Comparison of ENCODE assay signal across 25 mouse cellular contexts in the genomic region with DNA sequence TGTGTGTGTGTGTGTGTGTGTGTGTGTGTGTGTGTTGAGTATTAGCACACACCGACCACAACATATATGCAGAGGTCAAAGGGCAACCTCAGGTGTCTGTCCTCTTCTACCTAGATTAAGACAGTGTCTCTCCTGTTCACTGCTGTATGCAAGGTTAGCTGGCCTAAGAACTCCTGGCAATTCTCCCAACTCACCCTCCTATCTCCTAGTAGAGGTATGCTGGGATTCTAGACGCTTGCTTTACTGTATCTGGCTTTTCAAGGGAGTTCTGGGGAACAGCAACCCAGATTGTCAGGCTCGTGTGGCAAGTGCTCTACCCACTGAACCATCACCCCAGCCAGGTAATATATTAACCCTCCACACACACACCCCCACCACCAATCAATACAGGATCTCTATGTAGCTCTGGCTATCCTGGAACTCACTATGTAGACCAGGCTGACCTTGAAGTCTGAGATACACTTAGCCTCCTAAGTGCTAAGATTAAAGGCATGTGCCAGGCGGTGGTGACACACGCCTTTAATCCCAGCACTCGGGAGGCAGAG. TPM values are rescaled to one million over a fixed set of nuclear protein-coding genes. Genes with fewer than 3 reads are reported as not detected.
DNase-seq lines count a peak whose midpoint lies in the region; ATAC-seq and TF ChIP-seq lines count a peak whose summit lies in the region.
"Had no signal": no experiment of that assay in that cellular context is flagged by ENCODE, and none has a peak within 500 bp of the region (broad histone marks: within the 10 kb centered on the region; RNA-seq: fewer than 3 reads in every experiment).

No protein-coding gene starts in this region.

- no peak overlapping the region; the same call in 1 of the 2 replicates for H3K27ac ChIP-seq in heart, embryonic 15.5 days
- no peak overlapping the region for H3K27ac ChIP-seq in heart, embryonic 10.5 days
- no peak overlapping the region for H3K27ac ChIP-seq in intestine, embryonic 14.5 days (ENCODE audit: low read depth)
- no peak overlapping the region for H3K27ac ChIP-seq in intestine, embryonic 15.5 days
- H3K27ac ChIP-seq in stomach, embryonic 16.5 days (ENCODE audit: low read length), result no peak overlapping the region
- H3K27ac ChIP-seq in stomach, postnatal 0 days (replicated peaks), result no peak overlapping the region
- H3K27ac ChIP-seq: embryonic facial prominence, embryonic 15.5 days; forebrain, embryonic 10.5 days; gastrocnemius, adult 2 months; hindbrain, embryonic 10.5 days; hindbrain, embryonic 14.5 days had no signal

- TF ChIP-seq EP300 in stomach, postnatal 0 days (optimal IDR thresholded peaks at IDR 0.05), result no peak

- H3K36me3 ChIP-seq in heart, embryonic 15.5 days, result no peaks in the 10 kb centered on the region; the same call in 1 of the 2 replicates
- H3K36me3 ChIP-seq in heart, embryonic 10.5 days, result peaks cover 3% of the 10 kb centered on the region; the same call in 1 of the 2 replicates
- no peaks in the 10 kb centered on the region for H3K36me3 ChIP-seq in intestine, embryonic 14.5 days (ENCODE audit: control insufficient read depth, insufficient read depth, low read length)
- no peaks in the 10 kb centered on the region; the same call in 1 of the 2 replicates for H3K36me3 ChIP-seq in intestine, embryonic 15.5 days
- no peaks in the 10 kb centered on the region for H3K36me3 ChIP-seq in stomach, embryonic 16.5 days (ENCODE audit: control insufficient read depth, insufficient read depth, low read length)
- no peaks in the 10 kb centered on the region for H3K36me3 ChIP-seq in stomach, postnatal 0 days (ENCODE audit: control insufficient read depth, insufficient read depth, low read length)
- H3K36me3 ChIP-seq: embryonic facial prominence, embryonic 15.5 days had no signal

- peak; percentile 76 for DNase-seq in heart, adult 11 months
- no peak for DNase-seq in heart, adult 8-10 months (ENCODE audit: low spot score)
- no peak for DNase-seq in heart, embryonic 10.5 days (ENCODE audit: low spot score)
- peak; percentile 18 for DNase-seq in intestine, embryonic 14.5 days (ENCODE audit: low spot score)
- no peak for DNase-seq in stomach, postnatal 0 days (ENCODE audit: low spot score)
- DNase-seq: adrenal gland, postnatal 10 days; B cell, adult 2 months; cerebellum, adult 11 months; cerebellum, adult 8-10 months; cerebellum, postnatal 14 days; embryo, embryonic 11 days; gastrocnemius, adult 2 months; gastrocnemius, postnatal 25 days had no signal

- H3K9me3 ChIP-seq in heart, embryonic 15.5 days (replicated peaks), result no peaks in the 10 kb centered on the region
- H3K9me3 ChIP-seq in heart, embryonic 10.5 days, result no peaks in the 10 kb centered on the region
- H3K9me3 ChIP-seq in intestine, embryonic 14.5 days (ENCODE audit: control insufficient read depth, low read length), result no peaks in the 10 kb centered on the region
- H3K9me3 ChIP-seq in intestine, embryonic 15.5 days, result no peaks in the 10 kb centered on the region
- H3K9me3 ChIP-seq in stomach, embryonic 16.5 days (replicated peaks; ENCODE audit: control insufficient read depth, low read length), result no peaks in the 10 kb centered on the region
- H3K9me3 ChIP-seq in stomach, postnatal 0 days (ENCODE audit: control insufficient read depth, low read length), result no peaks in the 10 kb centered on the region
- H3K9me3 ChIP-seq: embryonic facial prominence, embryonic 15.5 days; forebrain, embryonic 10.5 days; G1E; hindbrain, embryonic 10.5 days had no signal

- ATAC-seq in heart, embryonic 15.5 days (replicated peaks; ENCODE audit: insufficient number of reproducible peaks, insufficient read depth, low FRiP score, low read depth), result 0 out of 2 replicates have a peak, but pooled peaks have one; percentile 18
- ATAC-seq in intestine, embryonic 14.5 days (replicated peaks; ENCODE audit: low FRiP score, low TSS enrichment, low read depth), result no peak
- ATAC-seq in intestine, embryonic 15.5 days, result no peak
- 0 out of 2 replicates have a peak, but pooled peaks have one; percentile 21 for ATAC-seq in stomach, embryonic 16.5 days (ENCODE audit: insufficient read depth, low FRiP score)
- ATAC-seq in stomach, postnatal 0 days (ENCODE audit: low FRiP score, low TSS enrichment), result no peak
- ATAC-seq: CD4-positive, CD25-positive, alpha-beta regulatory T cell, adult 4 months; forebrain, embryonic 14.5 days; intestine, postnatal 0 days had no signal

- TF ChIP-seq CTCF in stomach, postnatal 0 days (IDR thresholded peaks at IDR 0.05; ENCODE audit: low read depth), result no peak

- H3K4me3 ChIP-seq in heart, embryonic 15.5 days, result no peak overlapping the region
- no peak overlapping the region for H3K4me3 ChIP-seq in heart, embryonic 10.5 days
- H3K4me3 ChIP-seq in intestine, embryonic 14.5 days (ENCODE audit: low read depth, low read length), result no peak overlapping the region
- H3K4me3 ChIP-seq in intestine, embryonic 15.5 days (replicated peaks), result no peak overlapping the region
- H3K4me3 ChIP-seq in stomach, embryonic 16.5 days (replicated peaks; ENCODE audit: low read length), result no peak overlapping the region
- H3K4me3 ChIP-seq in stomach, postnatal 0 days (ENCODE audit: low read depth, low read length), result no peak overlapping the region
- H3K4me3 ChIP-seq: embryonic facial prominence, embryonic 15.5 days; erythroblast, embryonic 14.5 days; forebrain, embryonic 10.5 days; gastrocnemius, adult 2 months; hindbrain, embryonic 10.5 days had no signal

- 67% methylated on average over 6 of the region's 6 CpGs for WGBS in heart, embryonic 15.5 days
- WGBS in heart, embryonic 10.5 days, result 83% methylated on average over 6 of the region's 6 CpGs
- WGBS in intestine, embryonic 14.5 days, result 83% methylated on average over 6 of the region's 6 CpGs
- 80% methylated on average over 6 of the region's 6 CpGs for WGBS in intestine, embryonic 15.5 days
- WGBS in stomach, embryonic 16.5 days, result 75% methylated on average over 6 of the region's 6 CpGs
- WGBS in stomach, postnatal 0 days, result 85% methylated on average over 6 of the region's 6 CpGs

- peaks cover 7% of the 10 kb centered on the region for H3K4me1 ChIP-seq in heart, embryonic 15.5 days (replicated peaks)
- H3K4me1 ChIP-seq in heart, embryonic 10.5 days, result peaks cover 4% of the 10 kb centered on the region; the same call in 1 of the 2 replicates
- H3K4me1 ChIP-seq in intestine, embryonic 14.5 days (replicated peaks; ENCODE audit: control insufficient read depth, insufficient read depth, low read length), result no peaks in the 10 kb centered on the region
- H3K4me1 ChIP-seq in intestine, embryonic 15.5 days (replicated peaks), result no peaks in the 10 kb centered on the region
- no peaks in the 10 kb centered on the region for H3K4me1 ChIP-seq in stomach, embryonic 16.5 days (ENCODE audit: control insufficient read depth, insufficient read depth, low read length)
- no peaks in the 10 kb centered on the region for H3K4me1 ChIP-seq in stomach, postnatal 0 days (replicated peaks; ENCODE audit: control insufficient read depth, insufficient read depth)
- H3K4me1 ChIP-seq: embryonic facial prominence, embryonic 15.5 days; forebrain, embryonic 10.5 days; hindbrain, embryonic 10.5 days had no signal

- H3K4me2 ChIP-seq in heart, embryonic 15.5 days, result no peak overlapping the region
- no peak overlapping the region for H3K4me2 ChIP-seq in intestine, embryonic 14.5 days (ENCODE audit: low read length)
- no peak overlapping the region for H3K4me2 ChIP-seq in intestine, embryonic 15.5 days (replicated peaks)
- H3K4me2 ChIP-seq in stomach, embryonic 16.5 days (ENCODE audit: low read depth, low read length), result no peak overlapping the region
- H3K4me2 ChIP-seq in stomach, postnatal 0 days (replicated peaks; ENCODE audit: low read depth), result no peak overlapping the region
- H3K4me2 ChIP-seq: embryonic facial prominence, embryonic 15.5 days; hindbrain, embryonic 14.5 days had no signal

- H3K9ac ChIP-seq in heart, embryonic 15.5 days, result no peak overlapping the region
- H3K9ac ChIP-seq in intestine, embryonic 14.5 days (ENCODE audit: low read length), result no peak overlapping the region
- no peak overlapping the region for H3K9ac ChIP-seq in intestine, embryonic 15.5 days
- H3K9ac ChIP-seq in stomach, embryonic 16.5 days (ENCODE audit: low read length), result no peak overlapping the region
- no peak overlapping the region for H3K9ac ChIP-seq in stomach, postnatal 0 days (ENCODE audit: low read length)
- H3K9ac ChIP-seq: embryonic facial prominence, embryonic 15.5 days; hindbrain, embryonic 14.5 days had no signal

- no peaks in the 10 kb centered on the region for H3K27me3 ChIP-seq in heart, embryonic 15.5 days
- no peaks in the 10 kb centered on the region for H3K27me3 ChIP-seq in heart, embryonic 10.5 days (ENCODE audit: insufficient read depth, poor library complexity, severe bottlenecking)
- no peaks in the 10 kb centered on the region for H3K27me3 ChIP-seq in intestine, embryonic 14.5 days (replicated peaks; ENCODE audit: control insufficient read depth, insufficient read depth, low read length)
- no peaks in the 10 kb centered on the region for H3K27me3 ChIP-seq in intestine, embryonic 15.5 days (replicated peaks)
- H3K27me3 ChIP-seq in stomach, embryonic 16.5 days (ENCODE audit: control insufficient read depth, insufficient read depth, low read length), result no peaks in the 10 kb centered on the region
- H3K27me3 ChIP-seq in stomach, postnatal 0 days (ENCODE audit: control insufficient read depth, insufficient read depth, low read length), result no peaks in the 10 kb centered on the region
- H3K27me3 ChIP-seq: embryonic facial prominence, embryonic 15.5 days had no signal

RNA-seq across cellular contexts. Expression of a gene that starts 35.6 kb away (rescaled TPM):
- 10 to 100 TPM; 38.6 to 45.9 (median 41.2) TPM for total RNA-seq in heart, adult 8-10 months (2022)
- polyA plus RNA-seq in heart, embryonic 15.5 days (2015; fragmentation: Nextera tagmentation; extraction: Ambion mirVana), result 9.9 and 10.7 TPM in 2 replicates
- 8.9 and 11.5 TPM in 2 replicates for polyA plus RNA-seq in heart, embryonic 10.5 days (2016; fragmentation: Nextera tagmentation; extraction: Ambion mirVana)
- polyA plus RNA-seq in intestine, embryonic 14.5 days (2014; fragmentation: Nextera tagmentation; extraction: Ambion mirVana), result 11.0 and 13.1 TPM in 2 replicates
- polyA plus RNA-seq in intestine, embryonic 15.5 days (2015; fragmentation: Nextera tagmentation; extraction: Ambion mirVana), result 8.5 and 9.2 TPM in 2 replicates
- polyA plus RNA-seq in stomach, embryonic 16.5 days (2015; fragmentation: Nextera tagmentation; extraction: Ambion mirVana), result 6.2 and 9.6 TPM in 2 replicates
- polyA plus RNA-seq in stomach, postnatal 0 days (2015; fragmentation: Nextera tagmentation; extraction: Ambion mirVana), result 3.1 and 3.3 TPM in 2 replicates

Comparison
In these comparisons a context has a peak if more than half of its experiments do, and no peak if none do; other contexts are left out.
1. DNase-seq: peak in heart, adult 11 months (single experiment) and intestine, embryonic 14.5 days (single experiment); none in heart, adult 8-10 months (single experiment), heart, embryonic 10.5 days (single experiment) and stomach, postnatal 0 days (single experiment).
2. ATAC-seq: peak in heart, embryonic 15.5 days (single experiment) and stomach, embryonic 16.5 days (single experiment); none in intestine, embryonic 14.5 days (single experiment), intestine, embryonic 15.5 days (single experiment) and stomach, postnatal 0 days (single experiment).